Mouse (Mus musculus): ENCODE data around the gene Ybey.

Ybey gene

DNA sequence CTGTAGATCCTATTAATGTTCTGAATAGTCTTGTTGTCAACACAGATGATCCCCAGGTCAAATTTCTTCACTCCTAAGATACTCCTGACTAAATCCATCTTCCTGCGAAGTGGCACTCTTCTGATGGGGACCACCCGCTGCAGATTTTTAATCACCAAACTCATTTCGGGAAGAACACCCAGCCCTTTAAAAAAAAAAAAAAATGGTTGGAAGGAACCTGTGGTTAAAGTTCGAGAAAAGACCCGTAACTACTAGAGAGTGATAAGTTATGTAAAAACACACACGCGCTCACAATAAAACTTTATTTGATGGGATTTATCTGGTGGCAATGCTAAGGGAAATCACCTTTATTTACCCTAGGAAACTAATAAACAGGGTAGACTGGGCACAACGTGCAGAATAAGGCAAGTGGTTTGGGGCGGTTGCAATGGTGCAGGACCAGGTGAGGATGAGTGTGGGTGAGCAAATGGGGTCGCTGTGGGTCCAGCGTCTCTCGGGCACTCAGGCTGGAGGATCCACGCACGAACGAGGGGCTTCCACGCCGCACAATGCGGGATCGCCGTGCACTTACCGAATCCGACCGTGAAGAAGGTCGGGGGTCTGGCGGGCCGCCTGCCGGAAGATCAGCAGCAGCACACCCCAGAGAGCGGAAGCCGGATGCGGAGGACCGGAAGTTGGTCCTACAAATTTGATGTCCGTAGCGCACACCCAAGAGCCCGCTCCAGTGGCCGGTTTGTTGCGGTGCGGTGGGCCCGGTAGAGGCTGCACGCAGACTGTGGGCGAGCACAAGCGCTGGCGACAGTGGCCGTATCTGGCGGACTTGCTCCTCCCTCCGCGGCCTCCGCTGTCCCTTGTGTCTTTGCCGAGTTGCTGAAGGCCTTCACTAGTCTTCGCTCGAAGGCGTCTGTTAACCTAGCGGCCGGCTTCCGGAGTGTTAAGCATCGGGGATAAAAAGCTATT lies at the start of gene Ybey, which contains the start of gene Mcm3ap:
Gene Ybey, minus strand, starts transcription at position 912 of the 960 bp plus-strand sequence.
Gene Mcm3ap, plus strand, starts transcription at position 725 of the 960 bp plus-strand sequence.
- DNase-seq (ENCODE audit: low read depth, low spot score): peak; percentile 94

- peak; percentile 94 for DNase-seq (ENCODE audit: low read depth, low spot score)
Measured at GRCm38 (mm10) chr10:76512965-76513583, 44.2 kb upstream of the Ybey start.

- DNase-seq (ENCODE audit: low read depth, low spot score): no peak
Measured at GRCm38 (mm10) chr10:76505865-76506264, 37.0 kb upstream of the Ybey start.

- DNase-seq (ENCODE audit: low read depth, low spot score): no peak
Measured at GRCm38 (mm10) chr10:76504271-76504943, 35.5 kb upstream of the Ybey start.

DNA sequence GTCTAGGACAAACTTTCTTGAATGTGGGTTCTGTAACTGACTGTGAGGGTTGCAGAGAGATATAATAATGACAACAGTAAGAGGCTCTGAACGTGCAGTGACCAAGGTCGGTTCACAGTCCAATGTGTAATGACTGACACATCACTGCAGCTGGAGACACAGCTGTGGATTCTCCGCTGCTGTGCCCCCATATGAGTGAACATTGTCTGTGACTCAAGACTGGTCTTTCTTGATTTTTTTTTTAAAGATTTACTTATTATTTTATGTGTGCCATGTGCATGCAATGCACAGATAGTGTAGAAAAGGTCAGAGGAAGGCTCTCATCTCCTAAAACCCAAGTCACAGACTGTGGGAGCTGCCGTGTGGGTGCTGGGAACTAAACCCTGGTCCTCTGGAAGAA lies 28.6 kb upstream of the Ybey start:
- DNase-seq (ENCODE audit: low read depth, low spot score): no peak

DNA sequence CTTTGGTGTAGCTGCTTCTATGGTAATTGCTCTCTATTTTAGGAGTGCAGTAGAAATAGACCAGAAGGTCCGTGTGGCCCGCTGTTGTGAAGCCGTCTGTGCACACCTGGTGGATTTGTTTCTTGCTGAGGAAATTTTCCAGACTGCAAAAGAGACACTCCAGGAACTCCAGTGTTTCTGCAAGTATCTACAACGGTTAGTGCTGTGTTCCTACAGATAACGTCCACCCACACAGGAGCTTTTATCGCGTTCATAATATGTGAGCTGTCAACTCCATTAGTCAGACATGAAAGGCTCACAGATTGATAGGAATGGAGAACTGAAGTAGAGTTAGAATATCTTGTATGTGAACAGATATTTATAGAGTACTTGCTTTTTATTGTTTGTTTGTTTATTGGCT lies 27.5 kb upstream of the Ybey start:
- no peak for DNase-seq (ENCODE audit: low read depth, low spot score)

GRCm38 (mm10) chr10:76495501-76495900 lies 26.6 kb upstream of the Ybey start:
- DNase-seq (ENCODE audit: low read depth, low spot score): no peak

GRCm38 (mm10) chr10:76493527-76493926 lies 24.6 kb upstream of the Ybey start:
- peak; percentile 33 for DNase-seq (ENCODE audit: low read depth, low spot score)

DNA sequence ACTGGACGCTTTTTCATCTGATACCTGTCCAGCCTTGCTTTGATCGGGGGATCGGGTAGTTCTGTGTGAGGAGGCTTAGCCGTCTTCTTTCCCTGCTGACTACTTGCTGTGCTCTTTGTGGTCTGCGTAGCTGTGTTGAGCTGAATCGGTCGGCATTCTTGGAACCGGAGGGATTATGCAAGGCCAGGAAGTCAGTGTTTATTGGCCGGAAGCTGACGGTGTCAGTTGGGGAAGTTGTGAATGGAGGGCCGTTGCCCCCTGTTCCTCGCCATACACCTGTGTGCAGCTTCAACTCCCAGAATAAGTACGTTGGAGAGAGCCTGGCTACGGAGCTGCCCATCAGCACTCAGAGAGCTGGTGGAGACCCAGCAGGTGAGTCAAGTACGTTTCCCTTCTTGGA lies 20.3 kb upstream of the Ybey start:
- no peak for DNase-seq (ENCODE audit: low read depth, low spot score)

DNA sequence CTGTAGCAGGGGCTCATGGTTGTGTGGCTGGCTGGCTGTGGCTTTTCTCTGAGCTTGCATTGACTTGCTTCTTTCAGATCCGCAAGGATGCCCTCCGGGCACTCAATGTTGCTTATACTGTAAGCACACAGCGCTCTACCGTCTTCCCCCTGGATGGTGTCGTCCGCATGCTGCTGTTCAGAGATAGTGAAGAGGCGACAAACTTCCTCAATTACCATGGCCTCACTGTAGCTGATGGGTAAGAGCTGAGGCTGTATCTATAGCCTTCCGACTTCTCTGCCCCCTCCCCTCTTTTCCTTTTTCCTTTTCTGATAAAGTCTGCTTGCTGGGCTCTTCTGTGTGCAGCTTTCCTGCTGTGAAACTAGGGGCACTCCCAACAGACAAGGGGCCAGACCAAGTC lies 19.4 kb upstream of the Ybey start:
- no peak for DNase-seq (ENCODE audit: low read depth, low spot score)

GRCm38 (mm10) chr10:76486302-76486701 lies 17.4 kb upstream of the Ybey start:
- no peak for DNase-seq (ENCODE audit: low read depth, low spot score)

DNA sequence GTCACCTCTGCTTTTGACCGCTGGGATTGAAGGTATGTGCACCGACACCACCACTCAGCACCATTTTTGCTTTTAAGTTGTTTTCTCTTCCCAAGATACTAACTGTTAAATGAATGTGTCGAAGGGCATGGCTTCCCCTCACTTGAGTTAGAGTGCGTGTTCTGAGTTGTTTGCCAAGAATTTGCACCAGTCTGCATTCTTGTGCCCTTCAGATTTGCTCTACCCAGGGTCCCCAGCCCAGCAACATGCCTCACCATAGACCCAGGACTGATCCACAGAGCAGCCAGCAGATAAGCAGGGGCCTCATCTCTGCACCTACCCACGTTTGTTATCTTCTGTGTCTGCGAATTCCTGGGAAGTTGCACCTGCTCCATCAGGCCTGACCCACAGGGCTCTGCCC lies 12.6 kb upstream of the Ybey start:
- no peak for DNase-seq (ENCODE audit: low read depth, low spot score)

- DNase-seq (ENCODE audit: low read depth, low spot score): peak; percentile 42
Measured at GRCm38 (mm10) chr10:76480851-76481250, 11.9 kb upstream of the Ybey start.

DNA sequence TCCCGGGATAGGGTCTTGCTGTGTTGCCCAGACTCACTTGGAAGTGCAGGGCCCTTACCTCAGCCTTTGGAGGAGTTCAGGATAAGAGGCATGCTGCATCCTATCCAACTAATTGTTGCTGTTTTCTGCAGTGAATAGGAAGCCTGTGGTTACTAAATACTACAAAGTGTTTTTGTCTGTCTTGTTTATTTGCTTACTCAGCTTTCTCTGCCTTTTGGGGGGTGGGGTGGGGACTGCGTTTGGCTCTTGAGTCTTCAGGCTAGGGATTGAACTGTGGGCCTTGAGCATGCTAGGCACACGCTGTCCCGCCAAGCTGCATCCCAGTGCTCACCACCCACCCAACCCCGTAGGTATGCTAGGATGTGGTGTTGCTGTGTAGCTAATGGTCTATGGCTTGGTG lies 4.8 kb upstream of the Ybey start:
- DNase-seq (ENCODE audit: low read depth, low spot score): no peak

GRCm38 (mm10) chr10:76462721-76463120 lies 6.2 kb downstream of the Ybey start:
- peak; percentile 69 for DNase-seq (ENCODE audit: low read depth, low spot score)

DNA sequence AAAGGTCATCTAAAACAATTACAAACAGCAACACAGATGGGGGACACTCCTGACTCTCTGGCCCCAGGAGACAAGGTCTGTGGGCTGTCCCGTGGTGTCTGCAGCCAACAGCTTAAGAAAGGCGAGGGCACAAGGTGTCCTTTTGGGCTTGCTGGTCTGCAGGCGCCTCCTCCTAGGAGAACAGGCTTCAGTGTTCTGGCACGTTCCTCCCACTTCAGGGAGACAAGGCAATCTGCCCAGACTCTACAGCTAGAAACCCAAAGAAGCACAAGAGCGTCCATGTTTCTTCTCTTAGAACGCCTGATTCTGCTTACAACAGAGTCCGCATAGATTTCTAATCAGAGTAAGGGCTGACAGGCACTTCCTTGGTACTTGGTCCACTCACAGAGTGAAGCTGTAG lies 6.6 kb downstream of the Ybey start:
- no peak for DNase-seq (ENCODE audit: low read depth, low spot score)

DNA sequence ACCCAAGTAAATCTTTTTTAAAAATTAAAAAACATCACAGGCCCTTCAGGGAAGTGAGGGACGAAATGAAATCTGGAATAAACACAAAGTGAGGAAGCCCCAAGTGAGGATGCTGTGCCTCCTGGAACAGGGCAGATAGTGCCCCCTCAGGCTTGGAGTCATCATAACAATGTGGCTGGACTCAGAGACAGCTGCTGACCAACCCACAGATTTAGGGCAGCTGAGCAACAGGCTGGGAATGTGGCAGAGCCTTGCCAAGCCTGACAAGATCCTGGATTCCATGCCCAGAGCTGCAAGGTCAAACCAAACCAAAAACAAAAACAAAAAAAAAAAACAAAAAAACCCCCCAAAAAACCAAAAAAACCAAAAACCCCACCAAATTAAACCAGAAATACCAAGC lies 7.7 kb downstream of the Ybey start:
- DNase-seq (ENCODE audit: low read depth, low spot score): no peak

- peak; percentile 69 for DNase-seq (ENCODE audit: low read depth, low spot score)
Measured at GRCm38 (mm10) chr10:76455289-76455688, 13.6 kb downstream of the Ybey start.

GRCm38 (mm10) chr10:76448851-76449250 lies 20.1 kb downstream of the Ybey start, which contains the start of gene 2610028H24Rik:
2610028H24Rik (plus strand) TSS chr10:76449081.
- DNase-seq (ENCODE audit: low read depth, low spot score): no peak

GRCm38 (mm10) chr10:76447406-76448229 lies 21.3 kb downstream of the Ybey start:
- no peak for DNase-seq (ENCODE audit: low read depth, low spot score)

DNA sequence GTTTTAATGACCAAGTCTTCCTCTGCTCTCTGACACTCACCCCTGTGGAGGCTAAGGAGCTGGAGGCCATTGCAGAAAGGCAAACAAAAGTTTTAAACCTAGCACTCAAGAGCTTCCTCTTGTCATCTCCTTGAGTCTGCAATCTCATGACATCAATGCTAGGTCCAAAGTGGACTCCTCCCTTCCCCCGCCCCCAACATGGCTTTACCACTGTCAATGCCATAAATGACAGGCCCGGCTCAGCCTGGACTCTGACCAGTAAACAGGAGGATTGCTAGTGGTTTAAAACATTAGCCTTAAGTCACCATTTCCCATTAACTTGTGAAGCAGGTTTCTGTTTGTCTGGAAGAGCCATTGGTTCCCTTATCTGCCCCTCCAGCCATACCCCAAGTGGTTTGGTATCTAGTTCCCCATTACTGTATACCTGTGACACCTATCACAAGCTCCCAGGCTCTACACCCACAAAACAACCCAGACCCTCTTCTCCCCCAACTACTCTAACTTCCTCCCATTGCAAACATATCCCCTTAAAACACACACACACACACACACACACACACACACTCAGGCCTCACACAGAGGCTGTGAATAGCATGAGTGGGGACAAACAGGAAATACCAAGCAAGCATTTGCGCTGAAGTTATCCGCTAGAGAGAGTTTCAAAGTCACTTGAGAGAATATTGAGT lies 22.8 kb downstream of the Ybey start:
- DNase-seq (ENCODE audit: low read depth, low spot score): no peak

Data from ES-CJ7 (cell line).